In the genomic region with DNA sequence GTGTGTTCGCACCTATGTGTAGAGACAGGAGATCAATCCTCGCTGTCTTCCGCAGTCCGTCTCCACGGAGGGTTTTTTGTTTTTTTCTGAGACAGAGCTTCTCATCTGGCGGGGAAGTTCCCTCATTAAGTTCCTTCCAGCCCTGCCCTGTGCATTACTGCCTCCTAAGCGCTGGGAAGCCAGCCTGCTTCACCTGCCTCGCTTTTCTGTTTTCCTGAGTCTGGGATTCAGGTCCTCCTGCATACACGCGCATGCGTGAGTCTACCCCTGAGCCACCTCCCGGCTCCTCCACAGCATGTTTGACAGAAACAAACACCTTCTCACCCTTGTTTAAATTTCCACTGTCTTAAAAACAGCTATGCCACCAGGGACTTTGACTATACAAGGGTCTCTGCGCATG, we compare ENCODE assay signal across 8 mouse cellular contexts. TPM values are rescaled to one million over a fixed set of nuclear protein-coding genes. Genes with fewer than 3 reads are reported as not detected.
A peak's percentile ranks its signal among the peaks of the same experiment; 100 is the strongest.
DNase-seq lines count a peak whose midpoint lies in the region; ATAC-seq and TF ChIP-seq lines count a peak whose summit lies in the region.

No protein-coding gene starts in this region.

- H3K27me3 ChIP-seq in lung, embryonic 15.5 days, result peaks cover 11% of the 10 kb centered on the region; the same call in 1 of the 2 replicates
- 0 out of 2 replicates have a peak, but pooled peaks cover 3% of the 10 kb centered on the region for H3K27me3 ChIP-seq in embryonic facial prominence, embryonic 12.5 days
- H3K27me3 ChIP-seq in hindbrain, postnatal 0 days (ENCODE audit: insufficient read depth, low read length), result no peaks in the 10 kb centered on the region; the same call in 1 of the 2 replicates

- no peak for TF ChIP-seq CTCF in hindbrain, postnatal 0 days (IDR thresholded peaks at IDR 0.05; ENCODE audit: low read depth)
- no peak for TF ChIP-seq CTCF in olfactory bulb, adult 2 months (IDR thresholded peaks at IDR 0.05; ENCODE audit: insufficient read depth, low read depth, low read length)

- no peaks in the 10 kb centered on the region for H3K36me3 ChIP-seq in lung, embryonic 15.5 days
- no peaks in the 10 kb centered on the region for H3K36me3 ChIP-seq in embryonic facial prominence, embryonic 12.5 days
- H3K36me3 ChIP-seq in hindbrain, postnatal 0 days (ENCODE audit: insufficient read depth, low read length), result no peaks in the 10 kb centered on the region

- H3K4me3 ChIP-seq in lung, embryonic 15.5 days, result peak overlapping the region; percentile 74
- peak overlapping the region; percentile 75 for H3K4me3 ChIP-seq in embryonic facial prominence, embryonic 12.5 days
- H3K4me3 ChIP-seq in hindbrain, postnatal 0 days (ENCODE audit: low read length), result peak overlapping the region; percentile 65
- H3K4me3 ChIP-seq in olfactory bulb, adult 2 months (ENCODE audit: insufficient read depth, low read depth, low read length), result peak overlapping the region; percentile 42

- no peaks in the 10 kb centered on the region for H3K9me3 ChIP-seq in lung, embryonic 15.5 days
- peaks cover 4% of the 10 kb centered on the region for H3K9me3 ChIP-seq in embryonic facial prominence, embryonic 12.5 days
- H3K9me3 ChIP-seq in hindbrain, postnatal 0 days (ENCODE audit: low read length), result no peaks in the 10 kb centered on the region

- H3K27ac ChIP-seq in lung, embryonic 15.5 days, result no peak overlapping the region
- H3K27ac ChIP-seq in embryonic facial prominence, embryonic 12.5 days, result no peak overlapping the region
- no peak overlapping the region; the same call in 1 of the 2 replicates for H3K27ac ChIP-seq in hindbrain, postnatal 0 days
- H3K27ac ChIP-seq in olfactory bulb, adult 2 months (ENCODE audit: insufficient read depth, low read depth, low read length), result no peak overlapping the region

- 8% methylated on average over 13 of the region's 13 CpGs for WGBS in lung, embryonic 15.5 days
- WGBS in embryonic facial prominence, embryonic 12.5 days, result 6% methylated on average over 13 of the region's 13 CpGs
- 10% methylated on average over 13 of the region's 13 CpGs for WGBS in hindbrain, postnatal 0 days
- WGBS in olfactory bulb, adult 2 months, result 12% methylated on average over 13 of the region's 13 CpGs

- peak overlapping the region; percentile 85 for H3K4me2 ChIP-seq in lung, embryonic 15.5 days
- H3K4me2 ChIP-seq in embryonic facial prominence, embryonic 12.5 days (replicated peaks), result peak overlapping the region; percentile 84
- H3K4me2 ChIP-seq in hindbrain, postnatal 0 days (ENCODE audit: low read depth, low read length), result peak overlapping the region; percentile 65

- ATAC-seq in lung, embryonic 15.5 days (ENCODE audit: borderline replicate concordance, extremely low read depth, low FRiP score, low TSS enrichment), result no peak
- no peak for ATAC-seq in embryonic facial prominence, embryonic 12.5 days (ENCODE audit: insufficient number of reproducible peaks, insufficient read depth, low FRiP score, low TSS enrichment)
- ATAC-seq in hindbrain, postnatal 0 days, result no peak
- ATAC-seq in erythroid progenitor cell, adult 5-6 weeks (replicated peaks; ENCODE audit: low FRiP score, poor library complexity, severe bottlenecking), result no peak

- H3K9ac ChIP-seq in lung, embryonic 15.5 days, result peak overlapping the region; percentile 60
- peak overlapping the region; percentile 68 for H3K9ac ChIP-seq in embryonic facial prominence, embryonic 12.5 days
- H3K9ac ChIP-seq in hindbrain, postnatal 0 days (replicated peaks; ENCODE audit: low read length), result peak overlapping the region; percentile 51

- TF ChIP-seq POLR2A in olfactory bulb, adult 2 months (IDR thresholded peaks at IDR 0.05; ENCODE audit: insufficient read depth, low read depth, low read length), result no peak

- H3K4me1 ChIP-seq in lung, embryonic 15.5 days, result peaks cover 24% of the 10 kb centered on the region
- peaks cover 18% of the 10 kb centered on the region for H3K4me1 ChIP-seq in embryonic facial prominence, embryonic 12.5 days
- no peaks in the 10 kb centered on the region for H3K4me1 ChIP-seq in hindbrain, postnatal 0 days (ENCODE audit: insufficient read depth, low read length)
- peaks cover 23% of the 10 kb centered on the region for H3K4me1 ChIP-seq in olfactory bulb, adult 2 months (ENCODE audit: control insufficient read depth, insufficient read depth, low read length)

- no peak for DNase-seq in lung, postnatal 36 days
- DNase-seq in hindbrain, postnatal 0 days (ENCODE audit: low spot score), result no peak
- no peak for DNase-seq in kidney, adult 18-20 months
- DNase-seq in kidney, postnatal 25 days, result no peak

RNA-seq across cellular contexts. Expression of gene Tmem132c, which starts 2.0 kb away (rescaled TPM):
- 17.5 and 18.3 TPM in 2 replicates for polyA plus RNA-seq in lung, embryonic 15.5 days (2015; fragmentation: Nextera tagmentation; extraction: Ambion mirVana)
- polyA plus RNA-seq in embryonic facial prominence, embryonic 12.5 days (2016; fragmentation: Nextera tagmentation; extraction: Ambion mirVana), result 40.7 and 51.8 TPM in 2 replicates
- 46.0 and 52.7 TPM in 2 replicates for total RNA-seq in hindbrain, postnatal 0 days (2014; rRNA removed)
- 12.9 and 13.5 TPM in 2 replicates for polyA plus RNA-seq in hindbrain, postnatal 0 days (2015; fragmentation: Nextera tagmentation; extraction: Ambion mirVana)
- polyA plus RNA-seq in olfactory bulb, adult 2 months (2012; ENCODE audit: insufficient read depth, insufficient read length, low replicate concordance, missing spikeins), result not detected in 2 replicates
- total RNA-seq in erythroid progenitor cell, adult 5-6 weeks (2015; ENCODE audit: low replicate concordance), result not detected in 2 replicates
- total RNA-seq in erythroid progenitor cell, adult 5-6 weeks (2017; ENCODE audit: low replicate concordance), result not detected in 2 replicates

Comparison
In these comparisons a context has a peak if more than half of its experiments do, and no peak if none do; other contexts are left out.
1. RNA of gene Tmem132c, which starts 2.0 kb away (polyA plus RNA-seq): 40.7 to 51.8 TPM in embryonic facial prominence, embryonic 12.5 days, 17.5 to 18.3 TPM in lung, embryonic 15.5 days and 12.9 to 13.5 TPM in hindbrain, postnatal 0 days; not detected in olfactory bulb, adult 2 months; every median in the first group is over 10 times any median in the second.
2. Peak in every context shown above with its lines, with median percentiles within 50 percentile points of each other: H3K4me2 ChIP-seq, H3K4me3 ChIP-seq and H3K9ac ChIP-seq.